Mouse (Mus musculus) skeletal muscle tissue, adult 2 months (tissue): ENCODE measurements around the gene Stpg2.
"Not testable (repeated sequence)": the region's sequence is repeated elsewhere in the genome, so short reads cannot be mapped to it uniquely, and the experiment has no call there.

Experiments used
- DNase-seq: peaks from one replicate; pipeline ENCODE4 v3.0.0-alpha.2; 2012; ENCODE audit warnings: low read depth, low spot score

The Stpg2 gene

DNA sequence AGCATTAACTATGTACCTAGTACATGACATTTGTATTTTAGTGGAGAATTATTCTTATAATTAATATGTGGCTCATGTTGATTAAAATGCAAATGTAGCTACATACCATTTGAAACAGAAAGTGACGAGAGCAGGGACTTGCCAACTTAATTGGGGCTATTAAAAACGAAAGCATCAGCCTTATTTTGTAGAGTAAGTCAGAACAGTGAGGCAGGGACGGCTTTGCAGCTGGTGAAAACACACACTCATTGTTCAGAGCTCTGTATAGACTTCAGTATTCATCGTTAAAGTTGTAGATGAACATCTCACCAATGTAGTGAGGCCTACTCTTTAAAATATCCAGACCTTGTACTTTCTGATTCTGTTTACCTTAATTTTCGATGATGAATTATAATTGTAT, 213.6 kb downstream of the Stpg2 start:
- no peak for DNase-seq

DNA sequence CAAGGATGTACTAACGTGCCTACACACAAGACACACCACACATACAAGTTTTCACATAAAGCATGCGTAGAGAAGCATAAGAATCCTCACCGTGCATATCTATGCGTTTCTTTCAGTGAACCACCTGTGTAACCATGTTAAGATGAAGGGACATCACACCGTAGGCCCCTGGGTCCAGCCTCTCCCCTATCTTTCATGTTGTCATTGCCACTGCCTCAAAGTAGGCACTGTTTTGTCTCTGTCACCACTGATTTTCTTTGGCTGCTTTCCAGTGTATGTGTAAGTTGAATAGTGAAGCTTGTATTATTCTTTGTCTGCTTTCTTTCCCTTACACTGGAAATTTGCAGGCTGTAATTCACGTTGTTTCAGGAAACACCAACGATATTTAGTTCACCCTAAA, 236.7 kb downstream of the Stpg2 start:
- no peak for DNase-seq

DNA sequence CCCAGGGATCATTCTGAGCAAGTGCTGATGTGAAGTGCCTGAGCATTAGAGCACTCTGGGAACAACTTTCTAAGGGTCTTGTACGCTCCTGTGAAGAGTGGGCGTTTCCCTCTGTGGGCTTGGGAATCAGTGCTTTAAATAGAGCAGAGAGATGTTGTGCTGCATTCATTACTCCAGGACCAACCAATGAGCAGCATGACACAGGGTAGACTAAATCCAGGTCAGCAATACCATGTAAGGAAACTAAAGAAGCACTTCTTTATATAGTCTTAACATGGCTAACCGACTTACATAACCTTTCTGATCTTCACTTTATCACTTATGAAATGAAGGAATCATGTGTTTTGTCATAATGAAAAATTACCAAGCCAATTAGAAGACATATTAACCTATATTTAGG, 290.4 kb downstream of the Stpg2 start:
- DNase-seq, result no peak

- no peak for DNase-seq
Observed at GRCm38 (mm10) chr3:139502216-139502615, 296.7 kb downstream of the Stpg2 start.

- DNase-seq, result no peak
Observed at GRCm38 (mm10) chr3:139509275-139509985, 303.9 kb downstream of the Stpg2 start.

- DNase-seq, result no peak
Observed at GRCm38 (mm10) chr3:139578496-139578895, 373.0 kb downstream of the Stpg2 start.

DNA sequence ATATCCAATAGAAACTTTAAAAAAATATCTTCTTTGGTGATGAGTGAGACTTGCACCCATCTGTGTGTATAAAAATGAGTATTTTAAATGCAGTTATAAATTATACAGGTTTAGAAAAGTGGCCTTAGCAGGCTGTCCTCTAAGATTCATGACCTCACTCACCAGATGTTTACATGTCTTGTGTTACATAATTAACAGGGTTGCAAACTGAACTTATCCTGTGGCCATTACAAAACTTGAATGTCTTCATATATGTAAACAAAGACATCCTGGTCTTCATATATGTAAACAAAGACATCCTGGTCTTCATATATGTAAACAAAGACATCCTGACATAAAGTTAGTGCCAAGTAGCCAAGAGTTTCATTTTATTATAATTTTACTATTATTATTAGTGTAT, 375.8 kb downstream of the Stpg2 start:
- no peak for DNase-seq

DNA sequence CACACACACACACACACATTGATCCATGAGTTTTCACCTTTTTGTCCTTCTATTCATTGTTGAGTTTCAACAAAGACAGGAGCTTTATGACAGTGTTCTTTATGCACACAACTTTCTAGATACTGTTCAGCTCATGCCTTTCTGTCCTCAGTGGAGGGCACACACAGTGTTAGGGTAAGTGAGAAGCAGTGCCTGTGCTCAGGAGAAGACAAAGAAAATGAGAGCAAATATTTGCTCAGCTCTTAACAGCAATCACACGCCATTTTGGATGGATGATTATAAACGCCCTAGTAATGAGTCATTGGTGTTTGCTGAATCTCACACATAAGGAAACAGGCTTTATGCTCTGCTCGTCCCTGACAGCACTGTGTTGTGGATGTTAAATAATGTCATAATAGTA, 394.0 kb downstream of the Stpg2 start:
- no peak for DNase-seq

DNA sequence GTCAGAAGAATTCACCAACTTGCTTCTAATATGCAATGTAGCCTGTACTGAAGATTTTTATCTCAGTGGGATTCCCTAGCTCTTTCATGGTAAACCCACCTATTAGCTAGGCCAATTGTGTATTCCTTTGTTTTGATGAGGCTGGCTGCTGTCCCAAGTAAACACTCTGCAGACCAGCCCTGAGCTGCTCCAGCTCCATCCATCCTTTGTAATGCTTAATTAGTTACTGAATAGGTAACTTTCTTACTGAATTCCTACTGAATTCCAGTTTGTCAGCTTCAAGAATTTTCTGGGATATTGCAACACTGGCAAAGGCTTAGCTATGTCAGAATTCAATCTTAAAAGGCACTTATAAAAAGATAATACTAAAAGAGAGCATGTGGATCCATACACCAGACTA, 402.8 kb downstream of the Stpg2 start:
- not testable (repeated sequence) for DNase-seq

- no peak for DNase-seq
Observed at GRCm38 (mm10) chr3:139614641-139615040, 409.1 kb downstream of the Stpg2 start.

- DNase-seq, result no peak
Observed at GRCm38 (mm10) chr3:139615791-139616190, 410.3 kb downstream of the Stpg2 start.

- DNase-seq, result no peak
Observed at GRCm38 (mm10) chr3:139637887-139638286, 432.4 kb downstream of the Stpg2 start.

DNA sequence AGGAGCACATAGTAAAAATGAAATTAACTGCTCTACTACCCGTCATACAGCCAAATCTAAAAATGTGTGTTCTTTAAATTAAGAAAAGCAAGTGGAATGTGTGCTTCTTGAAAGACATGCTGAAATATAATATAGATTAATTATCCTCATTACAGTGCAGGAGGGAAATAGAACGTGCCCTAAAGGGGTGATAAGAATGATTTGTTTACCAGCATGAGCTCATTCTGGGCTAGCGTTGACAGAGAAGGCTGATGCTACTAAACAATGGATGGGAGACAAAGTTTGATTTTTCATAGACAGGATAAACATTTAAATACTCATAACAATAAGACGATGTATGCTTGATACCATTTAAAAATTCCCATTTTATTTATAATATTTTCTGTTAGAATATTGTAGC, 446.0 kb downstream of the Stpg2 start:
- DNase-seq, result no peak

DNA sequence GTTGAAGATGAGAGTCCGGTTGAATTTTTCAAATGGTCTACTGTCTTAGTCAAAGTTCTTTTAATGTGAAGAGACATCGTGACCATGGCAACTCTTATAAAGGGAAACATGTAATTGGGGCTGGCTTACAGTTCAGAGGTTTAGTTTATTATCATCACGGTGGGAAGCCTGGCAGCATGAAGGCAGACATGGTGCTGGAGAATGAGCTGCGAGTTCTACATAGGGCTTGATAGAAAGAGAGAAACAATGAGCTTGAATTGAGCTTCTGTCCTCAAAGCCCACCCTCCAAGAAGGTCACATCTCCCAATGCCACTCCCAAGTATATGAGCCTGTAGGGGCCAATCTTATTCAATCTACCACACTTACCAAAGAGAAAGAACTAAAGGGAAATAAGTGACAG, 453.9 kb downstream of the Stpg2 start:
- no peak for DNase-seq

- DNase-seq, result no peak
Observed at GRCm38 (mm10) chr3:139662241-139662640, 456.7 kb downstream of the Stpg2 start.

DNA sequence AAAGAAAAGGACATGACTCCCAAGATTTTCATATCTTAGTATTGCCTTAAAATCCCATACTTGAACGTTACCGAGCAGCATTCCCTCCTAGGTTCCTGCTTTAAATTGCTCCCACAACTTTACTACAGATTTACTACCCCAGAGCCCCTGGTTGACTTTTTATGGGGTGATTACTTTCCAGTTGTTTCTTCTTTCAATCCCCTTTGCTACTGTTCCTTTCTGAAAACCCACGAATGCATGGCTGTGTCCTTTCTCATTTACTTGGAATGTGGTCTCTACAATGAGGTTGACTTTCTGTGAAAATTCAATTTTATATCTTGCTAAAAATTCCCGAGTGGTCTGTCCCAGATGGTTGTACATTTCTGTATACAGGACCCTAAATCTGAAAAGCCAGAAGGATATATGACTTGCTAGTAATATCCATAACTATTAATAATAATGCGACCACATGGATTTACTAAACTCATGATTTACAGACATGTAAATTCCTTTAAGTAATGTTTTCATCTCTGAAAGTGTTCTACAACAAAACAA, 458.3 kb downstream of the Stpg2 start:
- DNase-seq, result no peak

GRCm38 (mm10) chr3:139665047-139665446, 459.6 kb downstream of the Stpg2 start:
- no peak for DNase-seq

DNA sequence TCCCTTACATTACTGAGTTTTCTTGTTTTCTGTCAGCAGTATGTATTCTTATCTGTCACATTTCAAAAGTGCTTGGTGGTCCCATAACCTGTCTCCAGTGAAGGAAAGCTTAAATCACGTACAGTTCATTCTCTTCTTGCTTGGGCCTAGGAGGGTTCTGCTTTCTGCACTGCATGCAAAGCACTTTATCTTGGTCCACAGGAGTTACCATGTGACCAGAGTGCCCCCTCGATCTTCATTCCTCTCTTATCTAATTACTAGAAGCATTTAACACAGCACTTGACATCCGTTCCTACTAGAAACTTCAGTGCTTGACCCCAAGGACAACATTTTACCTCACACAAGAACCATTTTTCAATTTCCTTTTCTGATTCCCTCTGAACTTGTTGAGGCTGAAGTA, 470.7 kb downstream of the Stpg2 start:
- DNase-seq, result no peak

DNA sequence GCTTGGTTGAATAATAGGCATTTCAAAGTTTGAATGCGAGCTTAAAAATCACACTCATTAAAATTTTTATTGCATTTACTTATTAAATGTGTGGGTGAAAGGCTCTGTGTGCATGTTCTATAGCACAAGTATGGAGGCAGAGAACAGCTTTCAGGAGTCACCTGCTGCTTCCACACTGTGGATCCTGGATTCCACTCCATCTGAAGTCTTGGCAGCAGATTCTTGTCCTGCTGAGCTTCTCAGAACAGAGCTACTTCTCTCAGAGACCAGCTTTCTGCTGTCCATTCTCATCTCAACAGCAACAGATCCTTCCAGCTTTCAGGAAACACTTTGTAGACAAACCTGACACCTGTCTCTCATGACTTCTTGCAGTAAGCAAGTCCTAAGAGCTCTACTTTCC, 471.2 kb downstream of the Stpg2 start:
- no peak for DNase-seq

DNA sequence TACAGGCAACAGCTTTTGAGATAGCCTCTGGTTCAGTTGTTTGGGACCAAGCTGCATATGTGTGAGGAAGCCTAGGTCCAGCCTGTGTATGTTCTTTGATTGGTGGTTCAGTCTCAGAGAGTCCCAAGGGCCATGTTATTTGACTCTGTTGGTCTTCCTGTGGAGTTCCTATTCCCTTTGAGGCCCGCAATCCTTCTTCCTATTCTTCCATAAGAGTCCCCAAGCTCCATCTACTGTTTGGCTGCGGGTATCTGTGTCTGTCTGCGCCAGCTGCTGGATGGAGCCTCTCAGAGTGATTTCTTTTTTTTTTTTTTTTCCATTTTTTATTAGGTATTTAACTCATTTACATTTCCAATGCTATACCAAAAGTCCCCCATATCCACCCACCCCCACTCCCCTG, 498.7 kb downstream of the Stpg2 start:
- DNase-seq, result not testable (repeated sequence)

DNA sequence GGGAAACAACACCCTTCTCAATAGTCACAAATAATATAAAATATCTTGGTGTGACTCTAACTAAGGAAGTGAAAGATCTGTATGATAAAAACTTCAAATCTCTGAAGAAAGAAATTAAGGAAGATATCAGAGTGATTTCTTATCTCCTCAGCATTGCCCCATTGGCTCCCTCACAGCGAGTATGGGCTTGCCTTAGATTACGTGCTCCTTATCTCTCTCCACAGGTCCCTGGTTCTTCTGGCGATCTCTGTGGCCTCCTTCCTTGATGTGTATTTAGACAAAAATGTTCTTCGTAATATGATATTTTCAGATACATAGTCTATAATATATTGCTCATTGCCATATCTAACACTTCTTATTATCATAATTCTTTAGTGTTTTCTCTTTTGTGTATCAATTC, 501.9 kb downstream of the Stpg2 start:
- not testable (repeated sequence) for DNase-seq

DNA sequence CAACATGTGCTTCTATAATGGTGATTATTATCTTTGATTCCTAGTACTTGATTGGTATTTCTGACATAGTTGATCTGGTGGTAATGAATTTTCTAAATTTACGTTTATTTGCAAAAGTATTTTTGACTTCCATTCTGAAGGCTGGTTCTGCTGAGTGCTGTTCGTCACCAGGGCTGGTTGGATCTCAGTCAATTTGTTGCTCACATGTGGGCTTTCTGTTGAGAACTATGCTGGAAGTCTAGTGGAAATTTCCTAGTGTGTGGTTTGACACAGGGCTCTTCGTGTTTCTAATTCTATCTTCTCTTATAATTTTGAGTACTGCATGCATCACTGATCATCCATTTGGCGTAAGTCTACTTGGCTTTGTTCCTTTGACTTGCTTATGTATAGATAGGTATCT, 504.3 kb downstream of the Stpg2 start:
- no peak for DNase-seq

- DNase-seq, result no peak
Observed at GRCm38 (mm10) chr3:139728751-139729150, 523.3 kb downstream of the Stpg2 start.

DNA sequence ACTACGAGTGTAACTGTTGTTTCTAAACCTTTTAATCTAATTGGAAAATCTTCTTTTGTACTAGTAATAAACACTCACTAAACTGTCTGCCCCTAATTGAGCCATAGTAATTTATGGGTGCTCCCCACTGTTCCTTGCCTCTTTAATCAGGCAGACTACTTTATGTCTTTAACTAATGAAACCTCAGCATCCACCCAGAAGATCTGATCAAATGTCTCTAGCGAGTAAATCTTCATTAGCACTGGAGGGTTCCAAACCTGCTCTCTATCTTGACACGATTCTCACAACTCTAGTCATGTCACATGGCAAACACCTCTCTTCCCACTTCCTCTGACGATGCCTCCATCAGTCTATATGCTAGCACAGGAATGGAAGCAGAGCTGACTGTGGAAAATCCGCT, 523.8 kb downstream of the Stpg2 start:
- DNase-seq, result no peak
